Mouse (Mus musculus): ENCODE results near the gene Ltb4r1. TPM values are rescaled to one million over a fixed set of nuclear protein-coding genes. Genes with fewer than 3 reads are reported as not detected.

The Ltb4r1 gene
- total and polyA plus RNA-seq, 3 experiments: 0.35 to 1.5 TPM; not detected in 1

GRCm38 (mm10) chr14:55724411-55724871 is 41.3 kb upstream of the Ltb4r1 start (continued):
- TF ChIP-seq MAFK (IDR thresholded peaks at IDR 0.05; ENCODE audit: borderline replicate concordance, low read depth, low read length): 0 out of 2 replicates have a peak, but pooled peaks have one; percentile 3
- TF ChIP-seq ZC3H11A (IDR thresholded peaks at IDR 0.05; ENCODE audit: low read depth, low read length): 0 out of 2 replicates have a peak, but pooled peaks have one; percentile 12
- TF ChIP-seq CTCF (IDR thresholded peaks at IDR 0.05 in 2 of 3, conservative IDR thresholded peaks at IDR 0.05 in 1 of 3; ENCODE audit: control insufficient read depth in 1 of 3, insufficient read depth in 1 of 3, low read depth in 2 of 3, low read length in 3 of 3, poor library complexity in 1 of 3, severe bottlenecking in 1 of 3): no peak
- TF ChIP-seq USF2 (IDR thresholded peaks at IDR 0.05; ENCODE audit: borderline replicate concordance in 1 of 2, insufficient read depth in 1 of 2, low read depth in 1 of 2, low read length in 2 of 2): no peak
- peak in 1 of 2 experiments; percentile 59; a peak in 2 of 4 replicates for TF ChIP-seq EP300 (IDR thresholded peaks at IDR 0.05; ENCODE audit: low read depth in 1 of 2, low read length in 2 of 2)

GRCm38 (mm10) chr14:55726261-55726660 is 39.5 kb upstream of the Ltb4r1 start:
- peaks cover 26 to 46% of the 10 kb centered on the region in 2 experiments for H3K4me1 ChIP-seq (ENCODE audit: control insufficient read depth in 1 of 2, insufficient read depth in 2 of 2, low read length in 2 of 2)
- H3K9me3 ChIP-seq (replicated peaks; ENCODE audit: insufficient read depth, low read length): no peaks in the 10 kb centered on the region
- no peak overlapping the region for H3K9ac ChIP-seq (ENCODE audit: control insufficient read depth, low read depth, low read length, poor library complexity, severe bottlenecking)
- TF ChIP-seq ZNF384 (IDR thresholded peaks at IDR 0.05; ENCODE audit: low read depth, low read length) (no peak), POLR2AphosphoS2 (IDR thresholded peaks at IDR 0.05; ENCODE audit: low read length) (no peak), UBTF (IDR thresholded peaks at IDR 0.05; ENCODE audit: borderline replicate concordance, insufficient read depth, low read depth, low read length) (no peak), USF1 (IDR thresholded peaks at IDR 0.05; ENCODE audit: low read depth, low read length) (no peak), MYC (IDR thresholded peaks at IDR 0.05; ENCODE audit: low read depth, low read length) (no peak), TBP (IDR thresholded peaks at IDR 0.05; ENCODE audit: low read depth, low read length) (no peak), GABPA (IDR thresholded peaks at IDR 0.05; ENCODE audit: low read depth, low read length) (no peak), JUND (IDR thresholded peaks at IDR 0.05; ENCODE audit: low read depth, low read length) (no peak)
- no peak overlapping the region for H3K4me3 ChIP-seq (ENCODE audit: control insufficient read depth in 1 of 2, insufficient read depth in 1 of 2, low read depth in 2 of 2, low read length in 2 of 2)
- peaks cover 0 to 37% of the 10 kb centered on the region in 2 experiments; a peak in 2 of 4 replicates for H3K36me3 ChIP-seq (ENCODE audit: control insufficient read depth in 1 of 2, insufficient read depth in 2 of 2, low read length in 2 of 2)
- H3K79me2 ChIP-seq (ENCODE audit: control insufficient read depth, insufficient read depth, low read length, poor library complexity): peaks cover 2% of the 10 kb centered on the region; the same call in 1 of the 2 replicates
- no peak for DNase-seq (ENCODE audit: low read depth, low spot score)
- H3K27ac ChIP-seq (ENCODE audit: control insufficient read depth, low read depth, low read length): no peak overlapping the region
- no peaks in the 10 kb centered on the region for H3K27me3 ChIP-seq (ENCODE audit: control insufficient read depth in 1 of 2, insufficient read depth in 2 of 2, low read length in 2 of 2)

GRCm38 (mm10) chr14:55727889-55728685 is 37.7 kb upstream of the Ltb4r1 start:
- Histone ChIP-seq H3K27me3 (ENCODE audit: control insufficient read depth in 1 of 2, insufficient read depth in 2 of 2, low read length in 2 of 2) (no peaks in the 10 kb centered on the region), H3K4me1 (ENCODE audit: control insufficient read depth in 1 of 2, insufficient read depth in 2 of 2, low read length in 2 of 2) (peaks cover 22 to 41% of the 10 kb centered on the region in 2 experiments), H3K36me3 (ENCODE audit: control insufficient read depth in 1 of 2, insufficient read depth in 2 of 2, low read length in 2 of 2) (peaks cover 0 to 33% of the 10 kb centered on the region in 2 experiments; a peak in 2 of 4 replicates), H3K79me2 (ENCODE audit: control insufficient read depth, insufficient read depth, low read length, poor library complexity) (no peaks in the 10 kb centered on the region), H3K9ac (ENCODE audit: control insufficient read depth, low read depth, low read length, poor library complexity, severe bottlenecking) (no peak overlapping the region), H3K9me3 (replicated peaks; ENCODE audit: insufficient read depth, low read length) (no peaks in the 10 kb centered on the region), H3K27ac (ENCODE audit: control insufficient read depth, low read depth, low read length) (no peak overlapping the region), H3K4me3 (ENCODE audit: control insufficient read depth in 1 of 2, insufficient read depth in 1 of 2, low read depth in 2 of 2, low read length in 2 of 2) (no peak overlapping the region)
- TF ChIP-seq MYB (IDR thresholded peaks at IDR 0.05; ENCODE audit: low read depth, low read length): no peak
- no peak for TF ChIP-seq ZKSCAN1 (IDR thresholded peaks at IDR 0.05; ENCODE audit: low read depth, low read length)
- TF ChIP-seq SMC3 (IDR thresholded peaks at IDR 0.05; ENCODE audit: low read depth, low read length): no peak
- no peak for TF ChIP-seq USF1 (IDR thresholded peaks at IDR 0.05; ENCODE audit: low read depth, low read length)
- TF ChIP-seq ZC3H11A (IDR thresholded peaks at IDR 0.05; ENCODE audit: low read depth, low read length): no peak
- TF ChIP-seq NELFE (IDR thresholded peaks at IDR 0.05; ENCODE audit: low read depth, low read length): no peak
- no peak for TF ChIP-seq EP300 (IDR thresholded peaks at IDR 0.05; ENCODE audit: low read depth in 1 of 2, low read length in 2 of 2)
- no peak for TF ChIP-seq GATA1 (IDR thresholded peaks at IDR 0.05; ENCODE audit: low read depth, low read length)
- no peak for TF ChIP-seq UBTF (IDR thresholded peaks at IDR 0.05; ENCODE audit: borderline replicate concordance, insufficient read depth, low read depth, low read length)
- TF ChIP-seq MAZ (IDR thresholded peaks at IDR 0.05; ENCODE audit: low read depth, low read length): no peak
- no peak for TF ChIP-seq MXI1 (IDR thresholded peaks at IDR 0.05; ENCODE audit: low read depth, low read length)
- no peak for DNase-seq (ENCODE audit: low read depth, low spot score)

All from MEL (cell line).